Mouse (Mus musculus) fibroblast of lung, adult 2 months (primary cell): Measurements from ENCODE around the gene Apobec4.
"Not testable (repeated sequence)": the region's sequence is repeated elsewhere in the genome, so short reads cannot be mapped to it uniquely, and the experiment has no call there.

Experiments
- DNase-seq: peaks from one replicate; pipeline ENCODE4 v3.0.0-alpha.2; 2011; ENCODE audit warnings: low read depth

Apobec4 gene

GRCm38 (mm10) chr1:152766804-152767748 is 16.7 kb downstream of the Apobec4 start:
- DNase-seq = no peak

- peak; percentile 64 for DNase-seq
Observed at GRCm38 (mm10) chr1:152767749-152768488, 17.6 kb downstream of the Apobec4 start.

GRCm38 (mm10) chr1:152771016-152771415 is 20.7 kb downstream of the Apobec4 start:
- no peak for DNase-seq

GRCm38 (mm10) chr1:152774601-152775000 is 24.2 kb downstream of the Apobec4 start:
- not testable (repeated sequence) for DNase-seq

GRCm38 (mm10) chr1:152779071-152779737 is 28.9 kb downstream of the Apobec4 start:
- DNase-seq = no peak

- no peak for DNase-seq
Observed at GRCm38 (mm10) chr1:152784620-152785019, 34.3 kb downstream of the Apobec4 start.

GRCm38 (mm10) chr1:152785446-152785845 is 35.1 kb downstream of the Apobec4 start:
- not testable (repeated sequence) for DNase-seq

- no peak for DNase-seq
Observed at GRCm38 (mm10) chr1:152786953-152787352, 36.6 kb downstream of the Apobec4 start.

- DNase-seq = no peak
Observed at GRCm38 (mm10) chr1:152788121-152788660, 37.8 kb downstream of the Apobec4 start.

- peak; percentile 15 for DNase-seq
Observed at GRCm38 (mm10) chr1:152790254-152790653, 39.9 kb downstream of the Apobec4 start.

- DNase-seq = no peak
Observed at GRCm38 (mm10) chr1:152790821-152791220, 40.5 kb downstream of the Apobec4 start.

GRCm38 (mm10) chr1:152791269-152791668 is 40.9 kb downstream of the Apobec4 start:
- DNase-seq = no peak

GRCm38 (mm10) chr1:152792736-152793494 is 42.6 kb downstream of the Apobec4 start:
- peak; percentile 27 for DNase-seq

- no peak for DNase-seq
Observed at GRCm38 (mm10) chr1:152793495-152794130, 43.3 kb downstream of the Apobec4 start.

- DNase-seq = no peak
Observed at GRCm38 (mm10) chr1:152795688-152796255, 45.4 kb downstream of the Apobec4 start.

GRCm38 (mm10) chr1:152796683-152797263 is 46.4 kb downstream of the Apobec4 start:
- no peak for DNase-seq

GRCm38 (mm10) chr1:152798125-152798524 is 47.8 kb downstream of the Apobec4 start:
- DNase-seq = no peak

- no peak for DNase-seq
Observed at GRCm38 (mm10) chr1:152799897-152800296, 49.5 kb downstream of the Apobec4 start, which contains the start of gene Ncf2. Ncf2 (plus strand) TSS chr1:152800194.

GRCm38 (mm10) chr1:152800633-152801176 is 50.4 kb downstream of the Apobec4 start:
- no peak for DNase-seq

- DNase-seq = no peak
Observed at GRCm38 (mm10) chr1:152804907-152805306, 54.6 kb downstream of the Apobec4 start.
